Mouse (Mus musculus) granulocyte monocyte progenitor cell, adult 5-6 weeks (primary cell): ENCODE data around the gene Pam16. TPM values are rescaled to one million over a fixed set of nuclear protein-coding genes. Genes with fewer than 3 reads are reported as not detected.
A peak's percentile ranks its signal among the peaks of the same experiment; 100 is the strongest.

Experiments used
- ATAC-seq: replicated peaks from 2 replicates; pipeline ENCODE4 v1.8.0; 2016; ENCODE audit warnings: mild to moderate bottlenecking, moderate TSS enrichment, inconsistent platforms; ENCODE audit not compliant: poor library complexity, severe bottlenecking
- total RNA-seq, 2 experiments: library from RNA; stranded (forward) in 1 of 2; stranded (reverse) in 1 of 2; fragments of 200-712, 200-1000 nt in 1 of 2; fragments of >200 nt in 1 of 2; fragmentation: Nextera tagmentation in 1 of 2; gene quantifications; 2 replicates each; pipeline ENCODE4 v1.2.3; 2014 to 2017

Pam16 gene
- total RNA-seq, 2 experiments from 2014 or later = 42.3 to 50.0 TPM

DNA sequence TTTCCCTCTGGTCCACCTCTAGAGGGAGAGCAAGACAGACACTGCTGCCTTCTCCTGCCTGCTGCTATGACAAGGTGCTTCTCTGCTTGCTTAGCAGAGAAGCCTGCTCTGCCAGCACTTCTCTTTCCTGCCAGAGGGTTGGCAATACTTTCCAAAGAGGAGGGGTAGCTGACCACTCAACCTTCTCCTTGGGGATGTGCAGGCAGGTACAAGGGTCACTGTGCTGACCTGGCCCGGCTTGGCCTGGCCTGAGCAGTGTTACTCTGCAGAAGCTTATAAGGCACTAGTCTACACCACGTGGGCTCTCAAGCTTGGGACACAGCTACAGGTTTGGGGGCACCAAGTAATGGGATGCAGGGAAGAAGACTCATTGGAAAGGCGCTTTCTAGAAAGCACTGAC, 10.1 kb downstream of the Pam16 start:
- no peak for ATAC-seq

GRCm38 (mm10) chr16:4613736-4614135, 11.1 kb downstream of the Pam16 start:
- ATAC-seq = no peak

DNA sequence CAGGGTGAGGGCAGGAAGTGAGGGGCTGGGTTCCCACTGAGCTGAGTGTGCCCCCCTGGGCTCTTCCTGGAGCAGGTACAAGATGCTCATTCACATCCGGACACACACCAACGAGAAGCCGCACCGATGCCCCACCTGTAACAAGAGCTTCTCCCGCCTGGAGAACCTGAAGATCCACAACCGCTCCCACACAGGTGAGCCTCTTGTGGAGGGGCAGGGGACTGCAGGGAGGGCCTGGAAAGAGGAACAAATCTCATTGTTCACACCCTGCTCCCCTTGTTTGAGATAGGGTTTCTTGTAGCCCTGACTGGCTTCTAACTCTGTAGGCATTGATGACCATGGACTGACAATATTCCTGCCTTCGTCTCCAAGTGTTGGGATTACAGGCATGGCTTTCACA, 13.1 kb downstream of the Pam16 start:
- no peak for ATAC-seq

GRCm38 (mm10) chr16:4611193-4611592, 13.6 kb downstream of the Pam16 start:
- ATAC-seq = no peak

DNA sequence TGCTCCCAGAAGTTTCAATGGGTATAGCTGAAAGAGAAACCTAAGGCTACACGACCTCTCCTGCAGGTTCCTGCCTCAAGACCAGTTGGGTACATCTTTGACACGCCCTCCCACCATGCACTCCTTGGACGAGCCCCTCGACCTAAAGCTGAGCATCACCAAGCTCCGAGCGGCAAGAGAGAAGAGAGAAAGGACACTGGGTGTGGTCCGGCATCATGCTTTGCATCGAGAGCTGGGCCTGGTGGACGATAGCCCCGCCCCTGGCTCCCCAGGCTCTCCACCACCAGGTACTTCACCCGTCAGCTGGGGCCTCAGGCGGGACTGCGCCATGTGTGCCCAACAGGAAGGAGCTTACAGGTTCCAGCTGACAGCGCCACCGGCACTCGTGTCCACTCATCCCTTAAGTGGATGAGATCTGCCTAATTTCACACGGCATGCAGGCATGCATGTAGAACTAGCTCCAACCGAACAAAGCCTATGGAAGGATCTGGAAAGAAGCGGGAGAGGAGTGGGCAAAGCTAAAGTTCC, 16.2 kb downstream of the Pam16 start:
- no peak for ATAC-seq

GRCm38 (mm10) chr16:4607818-4608531, 16.8 kb downstream of the Pam16 start:
- peak; percentile 64 for ATAC-seq

DNA sequence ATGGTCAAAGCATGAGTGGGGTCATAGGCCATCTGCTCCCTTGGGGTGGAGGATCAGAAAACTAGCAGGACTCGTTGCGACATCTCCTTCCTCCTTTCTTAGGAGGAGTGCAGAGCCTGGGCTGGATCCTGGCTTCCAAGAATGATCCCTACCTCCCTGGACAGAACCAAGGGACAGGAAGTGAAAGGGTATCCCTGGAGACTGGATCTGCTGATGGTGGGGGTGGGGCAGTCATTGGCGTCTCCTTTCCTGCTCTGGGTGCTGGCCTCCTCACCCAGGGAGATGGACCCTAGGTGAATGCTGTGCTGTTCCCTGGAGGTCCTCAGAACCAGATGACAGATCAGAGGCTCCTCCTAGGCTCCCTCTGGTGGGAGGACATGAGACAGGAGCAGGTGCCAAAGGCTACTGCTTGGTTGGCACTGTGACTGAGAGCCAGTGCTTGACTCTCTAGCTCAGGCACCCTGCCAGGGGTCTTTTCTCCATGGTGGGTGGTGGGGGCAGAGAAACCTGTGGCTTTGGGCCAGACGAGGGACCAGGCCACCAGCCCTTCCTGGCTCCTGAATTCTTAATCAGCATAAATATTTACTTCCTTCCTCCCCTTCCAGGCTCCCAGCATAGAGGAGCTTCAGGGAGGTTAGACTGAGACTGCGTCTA, 18.2 kb downstream of the Pam16 start:
- peak; percentile 62 for ATAC-seq

DNA sequence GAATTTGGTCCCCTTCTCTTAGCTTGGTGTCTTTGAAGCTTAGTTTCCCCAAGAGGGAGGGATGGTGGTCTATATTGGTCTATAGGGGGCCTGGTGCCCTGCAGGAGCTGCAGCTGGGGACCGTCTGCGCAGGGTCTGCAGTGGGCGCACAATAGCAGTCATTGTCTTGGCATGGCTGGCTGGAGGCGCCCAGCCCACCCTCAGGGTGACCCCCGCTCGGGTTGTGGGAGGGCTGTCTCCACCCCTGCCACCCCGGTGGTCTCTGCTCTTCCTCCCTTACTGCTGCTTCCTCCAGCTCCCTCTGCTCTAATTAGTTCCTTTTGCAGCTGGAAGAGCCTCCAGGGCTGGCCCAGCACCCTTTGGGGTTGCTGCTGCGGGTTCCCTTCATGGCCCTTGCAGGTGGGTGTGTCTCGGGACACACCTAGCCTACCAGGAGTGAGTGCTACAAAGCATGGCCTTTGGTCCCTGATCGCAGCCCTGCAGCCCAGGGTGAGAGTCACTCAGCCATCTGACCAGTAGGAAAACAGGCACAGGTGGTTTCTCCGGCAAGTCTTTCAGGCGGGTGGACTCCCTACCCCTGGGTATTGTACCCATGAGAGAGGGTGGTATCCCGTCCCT, 19.2 kb downstream of the Pam16 start:
- ATAC-seq = no peak

GRCm38 (mm10) chr16:4604293-4604837, 20.4 kb downstream of the Pam16 start:
- ATAC-seq = no peak

- ATAC-seq = no peak
Observed at GRCm38 (mm10) chr16:4603453-4603837, 21.3 kb downstream of the Pam16 start.

DNA sequence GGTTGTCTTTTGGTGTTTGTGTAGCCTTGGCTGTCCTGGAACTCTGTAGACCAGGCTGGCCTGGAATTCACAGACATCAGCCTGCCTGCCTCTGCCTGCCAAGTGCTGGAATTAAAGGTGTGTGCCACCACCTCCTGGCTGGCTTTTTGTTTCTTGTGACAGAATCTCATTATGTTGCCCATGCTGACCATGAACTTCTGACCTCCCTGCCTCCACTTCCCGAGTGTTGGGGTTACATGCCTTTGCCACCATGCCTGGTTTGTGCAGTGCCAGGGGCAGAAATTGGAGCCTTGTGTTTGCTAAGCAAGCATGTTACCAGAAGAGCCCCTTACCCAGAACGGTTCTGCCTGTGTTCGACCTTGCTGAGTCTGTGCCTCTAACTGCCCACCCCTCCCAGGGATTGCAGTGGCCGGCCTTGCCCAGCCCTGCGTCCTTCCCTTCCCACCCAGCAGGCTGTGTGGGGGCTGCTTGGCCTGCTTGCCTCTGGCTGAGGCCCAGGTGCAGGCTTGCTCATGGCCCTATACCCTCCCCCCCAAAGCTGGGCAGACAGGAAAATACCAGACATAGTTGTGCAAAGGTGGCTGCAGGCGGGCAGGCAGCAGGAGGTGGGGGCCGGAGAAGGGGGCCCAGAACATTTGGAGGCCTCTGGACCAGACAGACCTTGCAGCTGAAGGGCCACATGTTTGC, 21.9 kb downstream of the Pam16 start:
- no peak for ATAC-seq

DNA sequence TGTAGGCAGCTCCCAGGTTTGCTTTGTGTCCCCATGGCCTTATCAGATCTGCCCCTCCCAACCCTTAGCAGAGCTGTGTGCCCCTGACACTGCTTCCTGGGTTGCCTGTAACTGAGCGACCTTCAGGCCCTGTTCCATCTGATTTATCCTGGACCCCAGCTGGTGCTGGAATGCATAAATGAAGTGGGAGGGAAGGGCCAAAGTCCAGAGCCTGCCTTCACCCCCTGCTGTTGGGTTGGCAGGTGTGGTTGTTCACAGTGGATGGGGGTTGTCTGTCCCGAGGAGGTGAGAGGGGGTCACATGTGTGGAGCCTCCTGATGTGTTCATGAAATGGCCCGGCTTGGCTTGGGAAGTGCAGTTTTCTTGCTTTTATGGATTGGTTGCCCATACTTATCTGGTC, 22.6 kb downstream of the Pam16 start:
- no peak for ATAC-seq

DNA sequence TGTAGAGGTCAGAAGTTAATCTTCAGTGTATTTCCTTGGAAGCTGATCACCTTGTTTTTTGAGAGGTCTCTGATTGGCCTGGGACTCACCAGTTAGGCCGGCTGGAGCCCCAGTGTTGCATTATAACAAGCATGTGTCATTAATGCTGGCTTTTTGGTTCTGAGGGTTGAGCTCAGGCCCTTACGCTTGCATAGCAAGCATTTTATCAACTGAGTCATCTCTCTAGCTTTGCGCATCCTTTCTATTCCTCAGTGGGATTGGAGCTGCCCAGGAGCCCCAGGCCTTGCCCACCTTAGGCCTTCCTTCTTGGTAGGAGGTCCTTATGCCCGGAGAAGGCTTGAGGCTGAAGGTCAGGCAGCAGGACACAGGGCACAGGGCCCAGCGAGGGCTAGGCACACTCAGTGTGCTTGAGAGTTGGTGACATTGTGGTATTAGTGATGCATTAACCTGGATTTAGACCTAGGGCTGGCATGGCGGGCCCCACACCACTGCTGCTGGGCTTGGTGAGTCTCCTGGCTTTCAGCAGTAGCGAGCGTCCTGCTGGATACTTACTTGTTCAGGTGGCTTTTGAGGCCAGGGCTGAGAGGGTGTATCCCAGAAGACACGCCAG, 24.0 kb downstream of the Pam16 start:
- no peak for ATAC-seq

DNA sequence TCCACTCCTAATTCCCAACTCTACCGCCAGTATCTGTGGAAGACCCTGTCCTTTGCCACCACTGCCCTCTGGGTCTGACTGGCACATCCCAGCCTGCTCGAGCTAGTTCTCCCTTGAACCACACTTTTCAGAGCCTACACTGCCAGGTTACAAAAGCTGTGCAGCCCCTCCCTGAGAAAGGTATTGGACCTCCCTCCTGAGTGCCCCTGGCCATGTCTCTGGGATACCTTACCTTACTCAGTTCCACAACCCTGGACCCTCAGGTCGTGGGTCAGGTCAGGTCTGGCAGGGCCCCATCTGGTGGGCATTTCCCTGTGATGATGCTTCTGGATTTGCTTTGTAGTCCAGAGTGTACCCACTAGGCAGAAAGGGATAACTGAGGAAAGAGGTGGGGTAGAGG, 25.2 kb downstream of the Pam16 start:
- ATAC-seq = no peak

- ATAC-seq = no peak
Observed at GRCm38 (mm10) chr16:4598891-4599543, 25.8 kb downstream of the Pam16 start.

GRCm38 (mm10) chr16:4598041-4598440, 26.7 kb downstream of the Pam16 start:
- no peak for ATAC-seq

- ATAC-seq = no peak
Observed at GRCm38 (mm10) chr16:4597296-4597695, 27.5 kb downstream of the Pam16 start.

- ATAC-seq = no peak
Observed at GRCm38 (mm10) chr16:4596836-4597235, 28.0 kb downstream of the Pam16 start.

DNA sequence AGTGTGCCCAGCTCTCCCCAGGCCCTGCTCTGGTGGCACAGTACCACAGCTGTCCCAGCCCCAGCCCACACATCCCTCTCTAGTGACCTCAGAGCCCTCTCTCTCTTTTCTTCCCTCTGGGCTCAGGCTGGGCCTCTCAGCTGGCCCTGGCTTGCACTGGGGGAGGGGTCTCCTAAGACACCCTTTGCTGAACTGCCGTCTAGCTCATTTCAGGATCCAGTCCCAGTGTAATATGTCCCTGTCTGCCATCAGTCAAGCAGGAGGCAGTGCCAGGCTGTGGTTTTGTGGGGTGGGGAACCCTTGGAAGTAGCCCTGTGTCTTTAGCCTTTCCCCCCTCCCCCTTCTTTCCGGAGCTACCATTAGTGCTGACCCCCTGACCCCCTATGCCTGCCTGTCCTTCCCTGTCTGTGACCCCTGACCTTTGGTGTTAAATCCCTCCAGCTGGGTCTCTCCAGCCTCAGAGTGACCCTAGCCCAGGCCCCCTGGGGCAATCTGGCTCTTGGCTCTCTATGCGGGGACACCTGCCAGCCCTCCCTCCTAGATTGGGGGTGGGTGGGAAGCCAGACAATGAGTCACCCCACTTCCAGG, 28.6 kb downstream of the Pam16 start:
- no peak for ATAC-seq
